Mouse (Mus musculus): ENCODE measurements at regions not wholly inside any gene's neighbourhood (a gene's known extent, or its start where the extent isn't known, plus 50 kb on each side); places are given as distances from the start of the nearest gene placed in this dataset.
A peak's percentile ranks its signal among the peaks of the same experiment; 100 is the strongest.

DNA sequence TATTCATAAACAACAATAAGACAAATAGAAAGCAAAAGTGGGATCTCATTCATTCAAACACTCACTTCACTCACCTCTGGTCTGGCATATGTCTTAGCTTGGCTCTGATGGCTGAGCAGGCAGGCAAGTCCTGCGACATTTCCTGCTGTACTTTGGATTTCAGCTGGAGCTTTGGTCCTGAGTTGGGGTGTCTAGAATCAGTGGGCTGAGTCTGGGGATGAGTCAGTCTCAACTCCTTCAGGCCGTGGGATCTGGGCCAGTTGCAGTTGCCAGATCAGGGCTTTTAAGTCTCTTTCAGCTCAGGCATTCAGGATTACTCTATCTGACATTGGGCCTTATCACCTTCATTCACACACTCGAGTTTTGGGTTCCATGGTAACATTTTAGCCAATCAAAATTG lies 454.1 kb downstream of the Adra2a start:
- WGBS: 67% methylated on average over 3 of the region's 3 CpGs
- no peak for ATAC-seq (ENCODE audit: insufficient number of reproducible peaks, insufficient read depth, low FRiP score, low TSS enrichment, low read depth)
- no peak overlapping the region for H3K4me3 ChIP-seq
- no peaks in the 10 kb centered on the region for H3K4me1 ChIP-seq
- no peak overlapping the region for H3K27ac ChIP-seq
- H3K9ac ChIP-seq: no peak overlapping the region
- no peaks in the 10 kb centered on the region for H3K9me3 ChIP-seq
- no peaks in the 10 kb centered on the region for H3K36me3 ChIP-seq
- H3K27me3 ChIP-seq: no peaks in the 10 kb centered on the region
- H3K4me2 ChIP-seq: no peak overlapping the region

DNA sequence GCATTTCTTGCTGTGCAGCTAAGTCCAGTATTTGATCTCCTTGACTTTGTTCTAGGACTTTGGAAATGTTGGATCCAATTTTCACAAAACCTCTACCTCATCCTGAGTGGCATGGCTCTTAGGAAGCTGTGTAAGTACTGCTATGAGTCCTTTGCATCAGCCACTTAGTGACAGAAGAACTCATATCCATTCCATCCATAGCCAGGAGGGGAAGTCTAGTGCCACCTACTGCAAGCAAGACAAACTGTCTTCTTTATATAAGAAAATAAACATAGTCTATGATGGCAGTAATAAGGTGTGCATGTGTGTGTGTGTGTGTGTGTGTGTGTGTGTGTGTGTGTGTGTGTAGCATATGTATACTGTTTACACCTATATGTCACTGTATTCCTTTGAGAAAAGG lies 489.9 kb downstream of the Adra2a start:
- Histone ChIP-seq H3K27ac (no peak overlapping the region), H3K4me3 (no peak overlapping the region), H3K4me1 (no peaks in the 10 kb centered on the region), H3K9me3 (no peaks in the 10 kb centered on the region), H3K36me3 (no peaks in the 10 kb centered on the region), H3K27me3 (peaks cover 4% of the 10 kb centered on the region; the same call in 1 of the 2 replicates), H3K4me2 (no peak overlapping the region), H3K9ac (no peak overlapping the region)
- no peak for ATAC-seq (ENCODE audit: insufficient number of reproducible peaks, insufficient read depth, low FRiP score, low TSS enrichment, low read depth)

DNA sequence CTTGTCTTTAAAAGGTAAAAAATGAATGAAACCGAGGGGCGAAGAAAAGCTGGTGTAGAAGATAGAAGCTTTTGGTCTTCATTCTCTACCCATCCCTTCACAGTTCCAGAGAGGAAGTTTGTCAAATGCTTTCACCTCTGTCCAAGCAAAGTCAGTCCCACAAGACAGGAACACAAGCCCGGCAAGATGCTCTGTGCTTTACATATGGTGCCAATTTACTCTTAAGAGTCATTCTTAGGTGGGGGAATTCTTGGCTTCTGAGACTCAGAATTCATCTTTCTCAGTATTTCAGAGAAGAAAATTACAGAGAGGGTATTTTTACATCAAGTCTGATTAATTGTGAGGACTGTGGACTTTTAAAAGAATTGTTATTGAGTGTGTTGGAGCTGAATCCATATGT lies 511.4 kb downstream of the Adra2a start:
- 45% methylated on average over 3 of the region's 3 CpGs for WGBS
- H3K36me3 ChIP-seq: no peaks in the 10 kb centered on the region
- H3K9ac ChIP-seq: no peak overlapping the region
- H3K4me2 ChIP-seq: no peak overlapping the region
- H3K4me3 ChIP-seq: no peak overlapping the region
- H3K9me3 ChIP-seq: no peaks in the 10 kb centered on the region
- no peak for ATAC-seq (ENCODE audit: insufficient number of reproducible peaks, insufficient read depth, low FRiP score, low TSS enrichment, low read depth)
- peak overlapping the region; percentile 57; the same call in 1 of the 2 replicates for H3K27ac ChIP-seq
- no peaks in the 10 kb centered on the region for H3K27me3 ChIP-seq
- 0 out of 2 replicates have a peak, but pooled peaks cover 7% of the 10 kb centered on the region for H3K4me1 ChIP-seq

DNA sequence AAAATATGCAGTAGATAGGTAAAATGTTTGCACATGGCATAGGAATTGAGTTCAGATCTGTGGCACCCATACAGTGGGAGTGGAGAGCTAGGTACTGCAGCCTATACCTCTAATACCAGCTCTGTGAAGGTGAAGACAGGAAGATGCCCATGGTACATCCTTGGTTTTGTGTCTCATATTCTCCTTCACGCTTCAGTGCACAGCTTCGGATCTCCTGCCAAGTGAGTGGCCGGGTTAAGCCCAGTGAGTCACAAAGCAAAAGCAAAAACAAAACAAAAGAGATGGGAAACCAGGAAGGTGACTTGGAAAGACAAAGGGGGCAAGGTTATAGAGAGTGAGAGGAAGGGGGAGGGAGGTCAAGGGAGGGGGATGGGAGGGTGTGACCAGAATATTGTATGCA lies 514.0 kb downstream of the Adra2a start:
- ATAC-seq (ENCODE audit: insufficient number of reproducible peaks, insufficient read depth, low FRiP score, low TSS enrichment, low read depth): no peak
- H3K9ac ChIP-seq: no peak overlapping the region
- 0 out of 2 replicates have a peak, but pooled peaks cover 7% of the 10 kb centered on the region for H3K4me1 ChIP-seq
- H3K27me3 ChIP-seq: no peaks in the 10 kb centered on the region
- H3K27ac ChIP-seq: no peak overlapping the region
- whole genome bisulfite sequencing: 71% methylated on average over 3 of the region's 3 CpGs
- no peaks in the 10 kb centered on the region for H3K9me3 ChIP-seq
- no peak overlapping the region for H3K4me3 ChIP-seq
- H3K36me3 ChIP-seq: no peaks in the 10 kb centered on the region
- H3K4me2 ChIP-seq: no peak overlapping the region

DNA sequence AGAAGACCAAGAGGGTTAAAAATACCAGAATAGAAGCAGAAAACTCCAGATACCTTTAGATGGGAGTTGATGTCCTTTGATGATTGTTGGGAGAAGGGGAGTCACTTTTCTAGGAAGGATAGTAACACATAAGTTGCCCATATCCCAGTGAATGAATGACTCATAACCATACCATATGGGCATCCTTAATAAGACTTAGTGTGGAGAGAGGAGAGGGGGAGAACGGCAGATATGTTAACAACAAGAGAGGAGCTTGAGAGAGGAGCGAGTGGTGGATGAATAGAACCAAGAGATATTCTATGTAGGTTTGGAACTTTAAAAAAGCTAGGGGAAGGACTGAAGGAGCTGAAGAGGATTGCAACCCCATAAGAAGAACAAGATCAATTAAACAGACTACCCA lies 539.6 kb downstream of the Adra2a start:
- Histone ChIP-seq H3K4me1 (no peaks in the 10 kb centered on the region), H3K9ac (no peak overlapping the region), H3K36me3 (no peaks in the 10 kb centered on the region), H3K27me3 (no peaks in the 10 kb centered on the region), H3K27ac (no peak overlapping the region), H3K4me3 (no peak overlapping the region), H3K4me2 (no peak overlapping the region), H3K9me3 (no peaks in the 10 kb centered on the region)
- ATAC-seq (ENCODE audit: insufficient number of reproducible peaks, insufficient read depth, low FRiP score, low TSS enrichment, low read depth): no peak
- WGBS: 87% methylated on average over 2 of the region's 2 CpGs

DNA sequence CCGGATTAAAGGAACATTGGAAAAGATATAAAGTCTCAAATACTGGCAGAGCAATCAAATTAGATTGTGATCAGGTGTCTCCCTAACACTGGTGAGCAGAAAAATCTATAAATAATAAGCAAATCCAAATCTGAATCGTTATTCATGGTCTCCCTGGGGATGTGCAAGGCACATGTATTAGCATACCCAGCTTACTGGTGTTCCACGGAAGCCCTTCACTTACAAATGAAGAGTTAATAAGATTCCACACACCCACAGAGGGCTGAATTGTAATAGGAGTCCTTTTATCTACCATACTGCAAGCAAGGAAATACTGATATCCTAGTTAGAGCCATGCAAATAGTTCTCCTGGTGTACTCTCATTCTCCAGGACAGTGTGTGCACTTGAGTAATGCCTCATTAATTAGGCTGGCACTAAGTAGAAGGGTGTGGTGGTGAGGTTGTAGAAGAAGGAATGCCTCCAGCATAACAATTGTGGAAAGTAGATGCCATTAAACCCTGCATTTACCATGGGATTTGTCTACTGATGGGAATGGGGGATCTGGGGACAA lies 540.8 kb downstream of the Adra2a start:
- Histone ChIP-seq H3K27ac (no peak overlapping the region), H3K4me2 (no peak overlapping the region), H3K27me3 (no peaks in the 10 kb centered on the region), H3K36me3 (no peaks in the 10 kb centered on the region), H3K4me1 (no peaks in the 10 kb centered on the region), H3K9me3 (no peaks in the 10 kb centered on the region), H3K9ac (no peak overlapping the region), H3K4me3 (no peak overlapping the region)
- ATAC-seq (ENCODE audit: insufficient number of reproducible peaks, insufficient read depth, low FRiP score, low TSS enrichment, low read depth): no peak
- 74% methylated on average over 3 of the region's 3 CpGs for WGBS

DNA sequence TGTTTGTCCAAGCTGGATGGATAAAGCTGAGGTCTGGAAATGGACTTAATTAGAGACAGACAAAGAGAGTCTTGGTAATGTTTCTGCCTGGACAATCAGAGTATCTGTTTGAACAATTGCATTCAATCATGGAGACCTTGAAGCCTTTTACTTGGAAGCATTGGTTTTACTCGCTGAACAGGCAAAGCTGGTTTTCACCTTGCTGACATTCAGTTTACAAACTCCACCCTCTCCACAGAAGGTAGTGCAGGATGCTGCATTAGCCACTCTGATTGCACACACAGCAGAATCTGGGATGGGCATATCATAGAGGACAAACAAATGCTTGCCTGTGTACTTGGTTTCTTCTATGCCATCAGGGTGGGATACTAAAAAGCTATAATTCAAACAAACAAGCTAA lies 541.4 kb downstream of the Adra2a start:
- Histone ChIP-seq H3K9ac (no peak overlapping the region), H3K9me3 (no peaks in the 10 kb centered on the region), H3K27me3 (no peaks in the 10 kb centered on the region), H3K36me3 (no peaks in the 10 kb centered on the region), H3K27ac (no peak overlapping the region), H3K4me1 (no peaks in the 10 kb centered on the region), H3K4me3 (no peak overlapping the region), H3K4me2 (no peak overlapping the region)
- ATAC-seq (ENCODE audit: insufficient number of reproducible peaks, insufficient read depth, low FRiP score, low TSS enrichment, low read depth): no peak
- 53% methylated on average over 1 of the region's 1 CpGs for WGBS

DNA sequence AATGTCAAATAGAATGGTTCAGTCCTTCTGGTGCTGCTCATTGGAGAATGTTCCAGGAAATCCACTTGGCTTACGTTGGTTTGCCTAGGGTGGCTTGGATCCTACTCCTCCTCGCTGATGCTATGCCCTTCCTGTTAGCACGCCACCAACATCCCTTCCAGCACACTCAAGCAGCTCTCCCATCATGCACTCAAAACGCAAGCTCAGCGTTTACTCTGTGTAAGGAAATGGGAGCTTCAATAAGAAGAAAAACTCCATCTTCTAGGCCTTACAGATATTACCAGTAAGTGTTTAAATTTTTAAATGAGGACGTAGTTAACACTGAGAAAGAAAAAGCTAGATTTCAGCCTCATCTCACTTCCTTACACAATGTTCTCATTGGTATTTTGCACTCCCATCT lies 523.7 kb downstream of the Gpam start:
- Histone ChIP-seq H3K9ac (no peak overlapping the region), H3K27me3 (no peaks in the 10 kb centered on the region), H3K4me1 (no peaks in the 10 kb centered on the region), H3K27ac (no peak overlapping the region), H3K9me3 (no peaks in the 10 kb centered on the region), H3K4me2 (no peak overlapping the region), H3K36me3 (no peaks in the 10 kb centered on the region), H3K4me3 (no peak overlapping the region)
- no peak for ATAC-seq (ENCODE audit: insufficient number of reproducible peaks, insufficient read depth, low FRiP score, low TSS enrichment, low read depth)
- WGBS: 81% methylated on average over 6 of the region's 6 CpGs

DNA sequence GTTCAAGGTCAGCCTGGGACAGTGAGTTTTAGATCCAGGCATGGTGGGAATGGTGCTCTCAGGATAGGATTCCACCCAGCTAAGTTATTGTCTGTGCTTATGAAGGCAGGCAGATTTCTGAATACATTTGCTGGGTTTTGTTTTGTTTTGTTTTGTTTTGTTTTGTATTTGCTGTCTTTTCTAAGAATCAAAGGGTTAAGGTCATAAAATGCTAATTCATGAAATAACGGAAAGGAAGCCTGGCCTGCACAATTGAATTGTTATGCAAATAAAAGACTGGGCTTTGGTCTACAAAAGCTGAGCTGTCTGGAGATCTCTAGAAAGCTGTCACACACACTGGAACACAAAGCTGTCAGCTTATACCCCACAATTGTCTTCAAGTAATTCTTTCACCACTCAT lies 521.7 kb downstream of the Gpam start:
- no peak overlapping the region for H3K4me2 ChIP-seq
- WGBS: 64% methylated on average over 1 of the region's 1 CpGs
- no peak for ATAC-seq (ENCODE audit: insufficient number of reproducible peaks, insufficient read depth, low FRiP score, low TSS enrichment, low read depth)

DNA sequence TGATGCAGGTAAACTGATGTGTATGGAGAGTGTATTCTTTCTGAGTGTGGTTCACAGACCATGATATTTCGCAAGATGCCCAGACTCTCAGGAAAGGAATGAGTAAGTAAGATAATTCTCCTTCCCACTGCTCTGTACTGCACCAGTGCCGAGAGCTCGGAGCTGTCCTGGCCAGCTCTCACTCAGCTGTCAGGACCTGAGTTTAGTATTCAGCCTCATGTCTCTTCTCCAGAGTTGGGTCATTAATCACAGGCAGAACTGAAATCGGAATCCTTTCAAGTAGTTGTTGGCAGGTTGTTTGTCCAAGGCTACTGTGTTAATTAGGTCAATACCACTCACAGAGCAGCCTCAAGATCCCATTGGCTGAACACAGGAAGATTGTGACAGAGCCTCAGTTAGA lies 510.1 kb downstream of the Gpam start:
- H3K4me2 ChIP-seq: no peak overlapping the region
- no peak overlapping the region for H3K9ac ChIP-seq
- no peak overlapping the region for H3K27ac ChIP-seq
- H3K36me3 ChIP-seq: no peaks in the 10 kb centered on the region
- no peaks in the 10 kb centered on the region for H3K9me3 ChIP-seq
- no peak for ATAC-seq (ENCODE audit: insufficient number of reproducible peaks, insufficient read depth, low FRiP score, low TSS enrichment, low read depth)
- no peak overlapping the region for H3K4me3 ChIP-seq
- no peaks in the 10 kb centered on the region for H3K4me1 ChIP-seq
- no peaks in the 10 kb centered on the region for H3K27me3 ChIP-seq
- WGBS: 69% methylated on average over 4 of the region's 4 CpGs

More for the DNA sequence above, 521.7 kb downstream of the Gpam start:
- H3K36me3 ChIP-seq: no peaks in the 10 kb centered on the region
- H3K27ac ChIP-seq: no peak overlapping the region
- H3K9me3 ChIP-seq: no peaks in the 10 kb centered on the region
- no peaks in the 10 kb centered on the region for H3K27me3 ChIP-seq
- no peak overlapping the region for H3K9ac ChIP-seq
- no peak overlapping the region for H3K4me3 ChIP-seq
- no peaks in the 10 kb centered on the region for H3K4me1 ChIP-seq
